Mouse (Mus musculus): ENCODE results near the gene Psmc5.

GRCm38 (mm10) chr11:106215927-106216729, 39.8 kb upstream of the Psmc5 start, which contains the start of gene Ccdc47:
- no peak; the same call in 1 of the 2 replicates for TF ChIP-seq CTCF (IDR thresholded peaks at IDR 0.05; ENCODE audit: low read depth)
- peak; percentile 68 for TF ChIP-seq EP300 (IDR thresholded peaks at IDR 0.05; ENCODE audit: low read depth)
